Mouse (Mus musculus) kidney, postnatal 0 days (tissue): ENCODE results near the gene Erf. TPM values are rescaled to one million over a fixed set of nuclear protein-coding genes. Genes with fewer than 3 reads are reported as not detected.

ENCODE experiments used
- ATAC-seq: fragments of 200-750 bp; cut with Nextera tagmentation; replicated peaks from 2 replicates; pipeline ENCODE4 v1.8.0; 2017; ENCODE audit warnings: low read depth, moderate number of reproducible peaks, moderate TSS enrichment, moderate library complexity; ENCODE audit not compliant: low FRiP score
- DNase-seq: peaks from one replicate; pipeline ENCODE4 v3.0.0-alpha.2; 2016; ENCODE audit warnings: low spot score
- H3K27ac ChIP-seq: fragments of 300-500 bp; sonication (generic); 2 replicates; pipeline ENCODE4 v1.5.1; 2014; ENCODE audit warnings: mild to moderate bottlenecking
- H3K27me3 ChIP-seq: fragments of 300-500 bp; sonication (generic); 2 replicates; pipeline ENCODE4 v1.6.1; 2014; ENCODE audit warnings: low read length, mixed read lengths; ENCODE audit not compliant: insufficient read depth
- H3K36me3 ChIP-seq: fragments of 300-500 bp; sonication (generic); 2 replicates; pipeline ENCODE4 v1.6.1; 2014; ENCODE audit warnings: low read length, mixed read lengths; ENCODE audit not compliant: insufficient read depth
- H3K4me1 ChIP-seq: fragments of 300-500 bp; sonication (generic); replicated peaks from 2 replicates; pipeline ENCODE4 v1.6.1; 2014; ENCODE audit warnings: antibody characterized with exemption, low read length, mixed read lengths; ENCODE audit not compliant: insufficient read depth
- H3K4me2 ChIP-seq: fragments of 300-500 bp; sonication (generic); 2 replicates; pipeline ENCODE4 v1.6.1; 2014; ENCODE audit warnings: mild to moderate bottlenecking, low read length, moderate library complexity, mixed read lengths
- H3K4me3 ChIP-seq: fragments of 300-500 bp; sonication (generic); replicated peaks from 2 replicates; pipeline ENCODE4 v1.5.1; 2014; ENCODE audit warnings: low read depth, low read length
- H3K9ac ChIP-seq: fragments of 300-500 bp; sonication (generic); 2 replicates; pipeline ENCODE4 v1.6.1; 2014; ENCODE audit warnings: low read depth, low read length
- H3K9me3 ChIP-seq: fragments of 300-500 bp; sonication (generic); replicated peaks from 2 replicates; pipeline ENCODE4 v1.6.1; 2016; ENCODE audit warnings: low read length, inconsistent platforms, mixed read lengths
- CTCF ChIP-seq: IDR thresholded peaks from 2 replicates; pipeline ENCODE4 v1.5.1; 2016; ENCODE audit warnings: antibody characterized with exemption, low read depth, mild to moderate bottlenecking, moderate library complexity
- WGBS: fragments of 180-500 bp; shearing (Covaris S2); extraction: QIAGEN DNeasy Blood & Tissue Kit; methylation state at CpG from one replicate; pipeline ENCODE4 v1.1.7; 2014; 5-methylcytosine and 5-hydroxymethylcytosine counted together
- polyA plus RNA-seq: library from polyadenylated mRNA; unstranded; fragments of >200 nt; fragmentation: Nextera tagmentation; extraction: Ambion mirVana; gene quantifications from 2 replicates; pipeline ENCODE4 v1.2.1, GENCODE M21; 2015

The Erf gene
- polyA plus RNA-seq, 1 experiment from 2014 or later = 18.6 TPM

- Histone ChIP-seq H3K4me2 (no peak overlapping the region), H3K27ac (no peak overlapping the region), H3K9ac (no peak overlapping the region), H3K4me3 (no peak overlapping the region), H3K27me3 (no peaks in the 10 kb centered on the region), H3K9me3 (no peaks in the 10 kb centered on the region), H3K4me1 (no peaks in the 10 kb centered on the region; the same call in 1 of the 2 replicates), H3K36me3 (peaks cover 43% of the 10 kb centered on the region)
- ATAC-seq (no peak), DNase-seq (no peak)
- WGBS = 71% methylated on average over 10 of the region's 10 CpGs
- no peak for TF ChIP-seq CTCF
These were observed 42.7 kb upstream of the Erf start for GRCm38 (mm10) chr7:25293191-25293739.

- TF ChIP-seq CTCF = no peak
- Histone ChIP-seq H3K9me3 (no peaks in the 10 kb centered on the region), H3K36me3 (peaks cover 55% of the 10 kb centered on the region), H3K27ac (no peak overlapping the region), H3K4me3 (no peak overlapping the region), H3K27me3 (no peaks in the 10 kb centered on the region), H3K4me1 (no peaks in the 10 kb centered on the region; the same call in 1 of the 2 replicates), H3K9ac (no peak overlapping the region), H3K4me2 (no peak overlapping the region)
- ATAC-seq = no peak
- WGBS = 50% methylated on average over 7 of the region's 7 CpGs
- DNase-seq = no peak
These were observed 41.5 kb upstream of the Erf start for GRCm38 (mm10) chr7:25292107-25292506.

- H3K4me3 ChIP-seq = no peak overlapping the region
- no peak overlapping the region for H3K9ac ChIP-seq
- no peak overlapping the region for H3K4me2 ChIP-seq
- H3K27ac ChIP-seq = no peak overlapping the region
- H3K4me1 ChIP-seq = no peaks in the 10 kb centered on the region; the same call in 1 of the 2 replicates
- peaks cover 67% of the 10 kb centered on the region for H3K36me3 ChIP-seq
- ATAC-seq (no peak), DNase-seq (no peak)
- H3K9me3 ChIP-seq = no peaks in the 10 kb centered on the region
- no peak for TF ChIP-seq CTCF
- 85% methylated on average over 2 of the region's 2 CpGs for WGBS
- no peaks in the 10 kb centered on the region for H3K27me3 ChIP-seq
These were observed 40.4 kb upstream of the Erf start for GRCm38 (mm10) chr7:25290911-25291310.

GRCm38 (mm10) chr7:25290463-25290862 lies 39.9 kb upstream of the Erf start:
- Histone ChIP-seq H3K4me1 (no peaks in the 10 kb centered on the region; the same call in 1 of the 2 replicates), H3K36me3 (peaks cover 71% of the 10 kb centered on the region), H3K4me2 (no peak overlapping the region), H3K4me3 (no peak overlapping the region), H3K27ac (no peak overlapping the region), H3K9ac (no peak overlapping the region), H3K27me3 (no peaks in the 10 kb centered on the region), H3K9me3 (no peaks in the 10 kb centered on the region)
- DNase-seq (no peak), ATAC-seq (no peak; the same call in 1 of the 2 replicates)
- TF ChIP-seq CTCF = no peak
- WGBS = 92% methylated on average over 1 of the region's 1 CpGs

GRCm38 (mm10) chr7:25289925-25290324 lies 39.4 kb upstream of the Erf start:
- Histone ChIP-seq H3K27me3 (no peaks in the 10 kb centered on the region), H3K36me3 (peaks cover 76% of the 10 kb centered on the region), H3K4me1 (no peaks in the 10 kb centered on the region; the same call in 1 of the 2 replicates), H3K9ac (no peak overlapping the region), H3K4me3 (no peak overlapping the region), H3K27ac (no peak overlapping the region), H3K4me2 (no peak overlapping the region), H3K9me3 (no peaks in the 10 kb centered on the region)
- 98% methylated on average over 3 of the region's 3 CpGs for WGBS
- peak; percentile 25; the same call in 1 of the 2 replicates for TF ChIP-seq CTCF
- no peak for DNase-seq
- no peak for ATAC-seq

GRCm38 (mm10) chr7:25288721-25289120 lies 38.2 kb upstream of the Erf start:
- no peak overlapping the region for H3K9ac ChIP-seq
- no peak overlapping the region for H3K27ac ChIP-seq
- H3K4me1 ChIP-seq = peaks cover 12% of the 10 kb centered on the region
- 93% methylated on average over 3 of the region's 3 CpGs for WGBS
- H3K27me3 ChIP-seq = no peaks in the 10 kb centered on the region
- ATAC-seq (no peak), DNase-seq (no peak)
- peaks cover 74% of the 10 kb centered on the region for H3K36me3 ChIP-seq
- no peaks in the 10 kb centered on the region for H3K9me3 ChIP-seq
- H3K4me3 ChIP-seq = no peak overlapping the region
- no peak overlapping the region for H3K4me2 ChIP-seq
- TF ChIP-seq CTCF = no peak

GRCm38 (mm10) chr7:25288011-25288410 lies 37.5 kb upstream of the Erf start:
- TF ChIP-seq CTCF = no peak

More at GRCm38 (mm10) chr7:25288011-25288410, 37.5 kb upstream of the Erf start:
- no peaks in the 10 kb centered on the region for H3K9me3 ChIP-seq
- DNase-seq (no peak), ATAC-seq (no peak)
- no peaks in the 10 kb centered on the region for H3K27me3 ChIP-seq
- peaks cover 67% of the 10 kb centered on the region for H3K36me3 ChIP-seq
- 85% methylated on average over 12 of the region's 12 CpGs for WGBS
- H3K27ac ChIP-seq = no peak overlapping the region
- H3K4me3 ChIP-seq = no peak overlapping the region
- no peak overlapping the region for H3K4me2 ChIP-seq
- H3K4me1 ChIP-seq = peaks cover 15% of the 10 kb centered on the region
- no peak overlapping the region for H3K9ac ChIP-seq
